Mouse (Mus musculus) Muller cell, postnatal 12 days (primary cell): ENCODE measurements around the gene Casp2.

ENCODE experiments used
- DNase-seq: peaks from one replicate; pipeline ENCODE4 v3.0.0-alpha.2; 2015; ENCODE audit errors: inconsistent ontology term

Gene Casp2

DNA sequence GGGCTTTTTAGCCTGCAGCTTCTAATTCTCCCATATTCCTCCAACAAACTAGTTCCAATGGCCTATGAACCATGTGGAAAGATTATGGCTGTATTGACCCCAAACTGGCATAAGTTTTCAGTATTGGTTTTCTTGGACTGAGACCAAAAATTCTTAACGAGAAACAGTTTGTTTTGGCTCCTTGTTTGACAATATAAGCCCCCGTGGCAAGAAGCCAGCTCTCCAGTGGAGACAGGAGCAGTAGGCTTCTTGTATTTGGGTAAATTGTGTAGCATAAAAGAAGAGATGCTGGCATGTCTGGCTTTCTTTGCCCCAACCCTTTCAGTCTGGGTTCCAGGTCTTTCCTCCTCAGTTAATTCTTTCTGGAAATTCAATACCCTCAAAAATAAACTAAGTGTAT lies 11.4 kb downstream of the Casp2 start:
- DNase-seq: no peak

DNA sequence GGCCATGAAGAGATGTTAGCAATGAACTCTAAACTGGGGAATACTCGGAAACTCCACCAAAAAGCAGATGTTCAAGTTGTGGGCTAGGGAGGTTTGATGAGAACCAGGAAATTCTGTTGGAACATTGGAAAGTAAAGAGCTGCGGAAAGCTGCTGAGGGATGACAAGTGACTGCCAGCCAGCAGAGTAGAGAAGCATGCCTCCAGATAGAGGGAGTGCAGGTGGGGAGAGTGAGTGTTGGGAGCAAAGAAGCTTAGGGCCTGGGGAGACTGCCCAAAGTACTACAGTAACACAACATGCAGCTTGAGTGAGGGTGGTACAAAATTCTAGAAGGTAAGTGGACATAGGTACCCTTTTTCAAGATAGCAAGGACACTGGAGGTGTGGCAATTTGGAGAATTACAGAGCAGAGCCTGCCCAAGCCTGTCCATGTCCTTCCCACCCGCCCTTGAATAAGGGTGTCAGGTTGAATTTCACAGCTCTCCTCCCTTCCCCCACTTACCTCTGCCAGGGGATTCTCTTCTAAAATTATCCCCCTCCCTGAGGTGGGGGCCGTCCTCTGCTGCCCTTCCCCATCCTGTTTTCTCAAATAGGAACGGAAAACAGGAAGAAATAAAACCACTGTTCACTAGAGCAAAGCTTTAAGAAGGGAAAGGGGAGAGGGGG lies 18.2 kb downstream of the Casp2 start:
- no peak for DNase-seq

GRCm38 (mm10) chr6:42286448-42286847 lies 21.7 kb downstream of the Casp2 start, which contains the start of gene Clcn1:
Gene Clcn1, plus strand, starts transcription at chr6:42286685.
- no peak for DNase-seq

DNA sequence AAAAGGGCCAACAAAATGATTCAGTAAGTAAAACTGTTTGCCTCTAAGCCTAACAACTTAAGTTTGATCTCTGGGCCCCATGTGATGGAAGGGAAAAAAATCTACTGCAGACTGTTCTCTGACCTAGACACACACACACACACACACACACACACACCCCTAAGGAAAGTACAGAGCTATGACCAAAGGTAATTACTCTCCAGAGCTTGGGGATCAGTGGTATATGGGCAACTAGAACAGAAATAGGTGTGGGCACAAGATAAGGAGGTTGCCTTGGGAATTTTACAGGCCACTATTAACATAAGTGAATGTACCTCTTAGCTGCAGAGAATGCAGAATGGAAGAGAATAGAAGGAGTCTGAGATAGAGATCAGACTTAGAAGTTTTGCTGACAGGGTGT lies 22.8 kb downstream of the Casp2 start:
- no peak for DNase-seq

DNA sequence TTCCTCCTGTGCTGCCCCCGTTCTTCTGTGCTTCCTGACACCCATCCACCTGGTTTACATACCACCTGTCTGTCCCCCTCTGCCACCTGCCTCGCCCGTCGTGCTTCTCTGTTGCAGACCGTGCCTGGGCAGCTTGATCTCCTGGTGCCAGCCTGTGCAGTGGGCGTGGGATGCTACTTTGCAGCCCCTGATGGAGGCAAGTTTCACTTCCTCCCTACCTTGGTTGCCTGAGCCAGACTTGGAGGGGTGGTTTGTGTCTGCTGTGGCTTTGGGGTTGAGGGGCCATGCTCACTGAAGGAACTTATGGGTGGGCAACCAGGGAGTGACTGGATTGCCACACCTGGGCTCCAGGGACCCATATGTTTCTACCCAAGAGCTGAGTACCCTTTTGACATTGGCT lies 28.5 kb downstream of the Casp2 start:
- DNase-seq: no peak

DNA sequence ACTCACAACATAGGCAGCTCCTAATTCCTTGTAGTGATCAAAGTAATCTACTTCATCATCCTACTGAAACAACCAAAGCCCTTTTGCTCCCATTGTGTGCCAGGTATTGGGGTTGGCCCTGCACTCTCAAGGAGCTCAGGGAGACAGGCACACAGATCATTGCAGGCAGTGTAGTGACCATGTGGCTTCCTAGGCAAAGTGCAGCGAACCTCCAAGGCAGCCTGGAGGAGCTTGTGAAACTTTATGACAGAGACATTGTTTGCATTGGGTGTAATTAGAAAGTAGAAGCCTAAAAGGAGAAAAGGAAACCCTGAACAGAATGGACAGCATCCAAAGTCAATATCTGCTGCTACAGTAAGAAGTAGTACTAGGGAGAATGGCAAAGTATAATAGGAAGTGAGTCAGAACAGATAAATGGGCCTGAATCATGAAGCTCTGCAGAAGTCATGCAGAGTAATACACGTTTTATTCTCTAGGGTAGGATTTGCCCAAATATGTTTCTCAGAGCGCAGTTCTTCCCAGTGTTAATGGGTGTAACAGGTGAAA lies 30.8 kb downstream of the Casp2 start:
- peak; percentile 37 for DNase-seq

DNA sequence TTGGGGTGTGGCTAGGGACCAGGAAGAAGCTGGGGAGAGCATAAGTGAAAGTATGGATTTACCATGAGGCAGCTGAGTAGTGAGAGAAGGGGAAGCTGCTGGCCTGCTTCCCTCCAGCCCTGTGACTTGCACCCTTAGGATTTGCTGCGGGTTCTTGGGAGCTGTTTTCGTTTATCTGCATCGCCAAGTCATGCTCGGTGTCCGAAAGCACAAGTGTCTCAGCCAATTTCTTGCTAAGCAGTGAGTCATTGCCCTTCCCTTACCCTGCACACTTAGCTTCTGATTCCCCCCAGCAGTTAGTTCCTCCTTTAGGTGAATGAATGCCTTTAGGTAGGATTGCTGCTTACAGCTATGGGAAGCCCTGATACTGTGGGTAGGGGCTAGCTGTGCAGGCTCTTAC lies 34.6 kb downstream of the Casp2 start:
- DNase-seq: no peak

GRCm38 (mm10) chr6:42309816-42310378 lies 45.1 kb downstream of the Casp2 start:
- no peak for DNase-seq

- DNase-seq: no peak
These were observed 45.8 kb downstream of the Casp2 start for GRCm38 (mm10) chr6:42310427-42311053.

DNA sequence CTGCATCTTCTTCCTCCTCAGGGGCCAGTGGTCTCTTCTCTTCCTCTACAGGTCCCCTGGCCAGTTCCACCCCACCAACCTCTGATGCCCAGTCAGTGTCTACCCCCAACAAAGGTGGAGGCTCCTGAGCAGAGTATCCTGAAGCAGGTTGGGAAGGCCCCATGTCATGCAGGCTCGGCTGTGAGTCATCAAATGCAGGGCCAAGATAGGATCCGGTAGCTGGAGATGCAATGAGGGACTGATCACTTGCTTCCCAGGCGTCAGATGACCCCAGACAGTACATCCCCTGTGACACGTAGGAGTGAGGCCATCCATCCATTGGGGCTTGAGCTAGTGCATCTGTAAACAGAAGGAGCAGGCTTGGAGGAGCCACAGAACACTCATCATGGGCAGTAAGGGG lies 53.5 kb downstream of the Casp2 start:
- DNase-seq: no peak

GRCm38 (mm10) chr6:42323371-42324066 lies 58.7 kb downstream of the Casp2 start:
- no peak for DNase-seq

GRCm38 (mm10) chr6:42324067-42324481 lies 59.3 kb downstream of the Casp2 start:
- peak; percentile 31 for DNase-seq

DNA sequence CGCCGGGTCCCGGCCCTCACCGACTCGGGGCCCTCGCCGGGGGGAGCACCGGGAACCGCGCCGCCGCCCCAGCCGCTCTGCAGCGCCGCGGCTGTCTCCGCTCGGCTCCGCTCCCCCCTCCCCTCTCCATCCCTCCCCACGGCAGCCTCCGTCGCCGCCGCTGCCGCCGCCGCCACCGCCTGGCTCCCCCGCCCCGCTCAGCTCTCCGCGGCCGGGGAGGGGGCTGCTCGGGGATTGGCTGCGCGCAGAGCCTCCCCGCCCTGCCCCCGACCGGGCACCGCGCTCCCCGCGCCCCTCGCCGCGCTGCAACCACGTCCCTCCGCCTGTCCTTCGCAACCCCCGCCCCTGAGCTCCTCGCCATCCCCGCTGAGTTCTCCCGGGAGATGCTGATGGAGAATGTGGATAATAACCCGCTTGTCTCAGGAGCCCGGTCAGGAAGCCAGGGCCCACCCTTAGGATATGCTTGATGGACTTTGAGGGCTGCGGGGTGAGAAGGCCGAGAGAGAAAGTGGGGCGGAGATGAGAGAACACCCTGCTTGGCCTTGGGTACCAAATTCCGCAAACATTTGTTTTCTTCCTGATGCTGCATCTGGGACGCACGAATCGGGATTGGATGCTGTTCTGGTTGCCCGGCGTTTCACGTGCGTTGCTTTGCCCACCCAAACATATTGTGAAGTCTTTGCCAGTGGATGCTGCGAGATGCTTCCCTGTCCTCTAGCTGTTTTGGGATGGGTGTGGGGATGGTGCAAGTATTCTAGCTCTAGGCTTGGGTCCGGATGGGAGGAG lies 59.9 kb downstream of the Casp2 start, which contains the start of gene Fam131b:
TSS of gene Fam131b (minus strand) at position 162 of the 786 bp plus-strand sequence.
- DNase-seq: peak; percentile 77

- DNase-seq: peak; percentile 74
These were observed 60.5 kb downstream of the Casp2 start for GRCm38 (mm10) chr6:42325268-42325609.

GRCm38 (mm10) chr6:42326509-42326908 lies 61.7 kb downstream of the Casp2 start:
- DNase-seq: no peak

DNA sequence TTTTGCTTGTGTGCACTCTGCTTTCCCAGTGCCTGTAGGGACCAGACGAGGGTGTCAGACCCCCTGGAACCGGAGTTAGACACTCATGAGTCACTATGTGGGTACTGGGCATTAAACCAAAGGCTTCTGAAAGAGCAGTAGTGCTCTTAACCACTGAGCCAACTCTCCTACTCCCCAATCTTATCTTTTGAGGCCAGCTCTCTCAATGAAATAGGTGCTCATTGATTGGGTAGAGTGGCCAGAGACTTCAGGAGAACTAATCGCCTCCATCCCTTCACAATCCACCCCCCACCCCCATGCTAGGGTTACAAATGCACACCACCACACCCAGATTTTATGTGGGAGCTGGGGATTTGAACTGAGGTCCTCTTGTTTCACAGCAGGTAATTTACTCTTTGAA lies 64.0 kb downstream of the Casp2 start:
- DNase-seq: no peak

DNA sequence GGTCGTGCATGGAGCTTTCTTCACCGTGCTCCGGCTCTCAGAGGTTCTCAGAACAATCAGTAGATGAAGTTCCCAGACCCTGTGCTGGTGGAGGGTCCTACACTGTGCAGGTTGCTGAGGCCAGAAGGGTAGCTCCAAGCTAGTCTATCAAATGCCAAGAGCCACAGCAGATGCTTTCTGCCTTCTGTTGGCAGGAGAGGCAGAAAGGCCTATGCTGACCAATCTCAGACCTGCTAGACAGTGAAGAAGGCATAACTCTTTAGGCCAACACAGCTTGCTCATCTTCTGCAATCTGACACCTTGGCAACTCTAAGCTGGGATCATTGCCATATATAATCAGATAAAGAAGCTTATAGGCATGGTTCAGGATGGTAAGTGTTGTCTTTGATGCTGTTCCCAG lies 65.4 kb downstream of the Casp2 start:
- DNase-seq: no peak

GRCm38 (mm10) chr6:42330946-42331345 lies 66.2 kb downstream of the Casp2 start:
- DNase-seq: no peak
